Mouse (Mus musculus) midbrain, embryonic 13.5 days (tissue): ENCODE measurements around the gene Loxl3. TPM values are rescaled to one million over a fixed set of nuclear protein-coding genes. Genes with fewer than 3 reads are reported as not detected.
A peak's percentile ranks its signal among the peaks of the same experiment; 100 is the strongest.

Experiments
- ATAC-seq: fragments of 200-750 bp; cut with Nextera tagmentation; 2 replicates; pipeline ENCODE4 v1.8.0; 2017; ENCODE audit warnings: mild to moderate bottlenecking, moderate TSS enrichment, moderate library complexity
- H3K27ac ChIP-seq: fragments of 300-500 bp; sonication (generic); 2 replicates; pipeline ENCODE4 v1.5.1; 2015; ENCODE audit warnings: inconsistent platforms, mild to moderate bottlenecking, moderate library complexity
- H3K27me3 ChIP-seq: fragments of 300-500 bp; sonication (generic); 2 replicates; pipeline ENCODE4 v1.6.1; 2015; ENCODE audit warnings: mild to moderate bottlenecking, inconsistent platforms
- H3K36me3 ChIP-seq: fragments of 300-500 bp; sonication (generic); 2 replicates; pipeline ENCODE4 v1.6.1; 2015; ENCODE audit warnings: mild to moderate bottlenecking, inconsistent platforms
- H3K4me1 ChIP-seq: fragments of 300-500 bp; sonication (generic); replicated peaks from 2 replicates; pipeline ENCODE4 v1.6.1; 2015; ENCODE audit warnings: inconsistent platforms
- H3K4me2 ChIP-seq: fragments of 300-500 bp; sonication (generic); replicated peaks from 2 replicates; pipeline ENCODE4 v1.6.1; 2015; ENCODE audit warnings: moderate library complexity, mild to moderate bottlenecking, inconsistent platforms
- H3K4me3 ChIP-seq: fragments of 300-500 bp; sonication (generic); replicated peaks from 2 replicates; pipeline ENCODE4 v1.5.1; 2015; ENCODE audit warnings: mild to moderate bottlenecking, inconsistent platforms
- H3K9ac ChIP-seq: fragments of 300-500 bp; sonication (generic); replicated peaks from 2 replicates; pipeline ENCODE4 v1.6.1; 2015; ENCODE audit warnings: mild to moderate bottlenecking, inconsistent platforms
- H3K9me3 ChIP-seq: fragments of 300-500 bp; sonication (generic); 2 replicates; pipeline ENCODE4 v1.6.1; 2016; ENCODE audit warnings: mild to moderate bottlenecking, inconsistent platforms
- WGBS: fragments of 180-500 bp; shearing (Covaris S2); methylation state at CpG from one replicate; pipeline ENCODE4 v1.1.7; 2015; 5-methylcytosine and 5-hydroxymethylcytosine counted together
- polyA plus RNA-seq: library from polyadenylated mRNA; unstranded; fragments of >200 nt; fragmentation: Nextera tagmentation; extraction: Ambion mirVana; gene quantifications from 2 replicates; pipeline ENCODE4 v1.2.1, GENCODE M21; 2015

The Loxl3 gene
- polyA plus RNA-seq, 1 experiment from 2014 or later: 6.2 TPM

DNA sequence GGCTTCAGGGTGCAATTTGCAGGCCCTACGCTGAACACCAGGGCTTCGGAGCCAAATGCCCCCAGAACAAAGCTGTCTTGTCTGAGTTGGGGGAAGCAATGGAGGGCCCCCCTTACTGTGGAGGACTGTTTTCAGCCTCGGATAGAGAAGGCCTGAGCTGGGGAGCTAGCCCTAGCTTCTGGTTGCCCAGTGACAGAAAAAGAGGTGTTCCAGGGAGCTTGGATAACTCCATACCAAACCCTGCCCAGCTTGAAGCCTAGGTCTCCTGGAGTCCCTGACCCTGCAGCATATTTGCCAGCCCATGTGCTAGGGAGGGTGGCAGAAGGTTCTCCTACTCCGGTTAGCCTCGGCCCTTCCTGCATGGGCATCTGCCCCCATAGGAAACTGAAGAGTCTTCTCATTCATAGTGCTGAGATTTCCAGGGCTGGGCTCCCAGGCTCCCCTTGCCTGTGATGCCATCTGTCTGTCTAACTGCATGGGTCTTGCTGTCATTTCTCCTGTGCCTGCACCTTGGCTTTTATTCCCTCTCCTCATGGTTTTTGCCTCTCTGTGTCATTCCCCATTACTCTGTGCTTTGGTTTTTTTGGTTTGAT lies 586 bp downstream of the Loxl3 start:
- no peak for ATAC-seq
- WGBS: 12% methylated on average over 5 of the region's 5 CpGs

DNA sequence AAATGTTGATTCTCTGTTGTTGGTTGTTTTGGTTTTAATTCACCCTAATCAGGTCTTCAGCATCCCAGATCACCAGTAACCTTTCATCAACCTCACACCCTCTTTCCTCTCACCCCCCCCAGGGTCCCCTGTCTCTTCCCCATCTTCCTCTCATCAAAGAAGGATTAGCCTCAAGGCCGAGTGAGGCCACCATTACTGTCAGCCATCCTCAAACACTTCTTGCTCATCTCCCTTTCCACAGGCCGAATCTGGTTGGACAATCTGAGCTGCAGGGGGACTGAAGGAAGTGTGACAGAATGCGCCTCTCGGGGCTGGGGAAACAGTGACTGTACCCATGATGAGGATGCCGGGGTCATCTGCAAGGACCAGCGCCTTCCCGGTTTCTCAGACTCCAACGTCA lies 3.2 kb downstream of the Loxl3 start:
- H3K27ac ChIP-seq: no peak overlapping the region
- no peaks in the 10 kb centered on the region for H3K36me3 ChIP-seq
- WGBS: 79% methylated on average over 8 of the region's 8 CpGs
- peaks cover 39% of the 10 kb centered on the region for H3K4me1 ChIP-seq
- no peak for ATAC-seq
- H3K4me2 ChIP-seq: no peak overlapping the region
- H3K4me3 ChIP-seq: no peak overlapping the region
- H3K27me3 ChIP-seq: peaks cover 36% of the 10 kb centered on the region
- H3K9me3 ChIP-seq: no peaks in the 10 kb centered on the region
- H3K9ac ChIP-seq: no peak overlapping the region

More for the DNA sequence above, 586 bp downstream of the Loxl3 start:
- no peak overlapping the region for H3K9ac ChIP-seq
- H3K4me1 ChIP-seq: peaks cover 42% of the 10 kb centered on the region
- peak overlapping the region; percentile 62 for H3K4me2 ChIP-seq
- peak overlapping the region; percentile 46 for H3K4me3 ChIP-seq
- no peaks in the 10 kb centered on the region for H3K36me3 ChIP-seq
- H3K27ac ChIP-seq: 0 out of 2 replicates have a peak overlapping the region, but pooled peaks have one; percentile 39
- no peaks in the 10 kb centered on the region for H3K9me3 ChIP-seq
- peaks cover 63% of the 10 kb centered on the region for H3K27me3 ChIP-seq

DNA sequence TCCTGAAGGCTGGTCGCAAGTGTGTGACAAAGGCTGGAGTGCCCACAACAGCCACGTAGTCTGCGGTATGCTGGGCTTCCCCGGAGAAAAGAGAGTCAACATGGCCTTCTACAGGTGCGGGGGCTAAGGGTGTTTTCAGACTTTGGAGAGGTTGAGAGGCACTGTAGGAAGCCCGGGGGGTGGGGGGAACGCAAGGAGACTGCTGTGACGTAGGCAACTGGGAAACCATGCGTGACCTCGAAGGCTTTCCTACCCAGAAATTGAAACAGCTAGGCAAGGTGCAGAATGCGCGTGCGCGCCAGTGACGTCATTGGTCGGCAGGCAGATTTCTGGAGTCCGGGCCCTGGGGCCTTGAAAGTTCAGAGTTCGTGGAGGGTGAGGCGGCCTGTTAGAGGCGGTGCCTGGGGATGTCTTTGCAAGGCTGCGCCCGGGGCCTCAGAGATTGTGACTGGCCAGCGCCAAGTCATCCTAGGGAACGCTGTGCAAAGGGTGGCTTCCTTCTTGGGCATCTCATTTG lies 4.6 kb downstream of the Loxl3 start:
- Histone ChIP-seq H3K4me2 (peak overlapping the region; percentile 59), H3K36me3 (no peaks in the 10 kb centered on the region), H3K27me3 (peaks cover 28% of the 10 kb centered on the region), H3K27ac (no peak overlapping the region), H3K4me1 (peaks cover 25% of the 10 kb centered on the region), H3K9me3 (no peaks in the 10 kb centered on the region), H3K4me3 (peak overlapping the region; percentile 30), H3K9ac (peak overlapping the region; percentile 15; the same call in 1 of the 2 replicates)
- ATAC-seq: peak; percentile 66
- 10% methylated on average over 24 of the region's 24 CpGs for WGBS

DNA sequence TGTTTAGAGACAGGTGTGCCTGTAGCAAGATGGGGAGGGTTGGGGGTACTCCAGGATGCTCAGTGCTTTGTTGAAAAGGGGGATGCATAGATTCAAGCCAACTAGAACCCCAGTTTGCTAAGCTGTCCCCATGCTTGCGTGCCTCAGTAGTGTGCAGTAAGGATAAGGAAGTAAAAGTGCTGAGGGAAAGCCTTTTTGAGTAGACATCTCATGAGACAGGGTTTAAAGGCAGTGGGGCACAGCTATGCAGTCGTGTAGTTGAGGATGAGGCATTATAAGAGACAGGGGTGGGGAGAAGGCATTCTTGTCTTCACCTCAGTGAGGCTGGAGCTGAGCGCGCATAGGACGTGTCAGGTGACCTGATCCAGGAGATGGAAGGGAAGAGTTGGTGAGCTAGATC lies 6.6 kb downstream of the Loxl3 start:
- ATAC-seq: no peak
- Histone ChIP-seq H3K36me3 (no peaks in the 10 kb centered on the region), H3K9me3 (no peaks in the 10 kb centered on the region), H3K4me1 (peaks cover 10% of the 10 kb centered on the region), H3K9ac (no peak overlapping the region), H3K4me2 (no peak overlapping the region), H3K27me3 (peaks cover 14% of the 10 kb centered on the region), H3K4me3 (no peak overlapping the region), H3K27ac (no peak overlapping the region)
- whole genome bisulfite sequencing: 80% methylated on average over 5 of the region's 5 CpGs

DNA sequence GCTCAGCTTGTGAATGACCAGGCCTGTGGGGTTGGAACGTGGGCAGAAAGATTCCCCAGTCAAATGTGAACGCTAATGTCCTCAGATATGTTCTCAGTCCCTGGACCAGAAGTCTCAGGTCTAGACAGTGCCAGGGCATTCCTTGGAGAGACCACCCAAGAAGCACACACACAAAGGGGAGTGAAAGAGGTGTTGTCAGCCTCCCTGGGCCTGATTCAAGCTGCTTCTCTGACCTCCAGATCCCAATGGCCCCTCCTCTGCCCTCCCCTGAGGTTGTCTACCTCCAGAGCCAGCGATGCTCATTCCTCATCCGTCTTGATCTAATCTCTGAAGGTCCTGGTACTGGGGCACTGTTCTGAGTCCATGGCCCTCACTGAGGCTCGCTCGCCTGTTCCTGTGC lies 9.6 kb downstream of the Loxl3 start:
- 60% methylated on average over 6 of the region's 6 CpGs for WGBS

DNA sequence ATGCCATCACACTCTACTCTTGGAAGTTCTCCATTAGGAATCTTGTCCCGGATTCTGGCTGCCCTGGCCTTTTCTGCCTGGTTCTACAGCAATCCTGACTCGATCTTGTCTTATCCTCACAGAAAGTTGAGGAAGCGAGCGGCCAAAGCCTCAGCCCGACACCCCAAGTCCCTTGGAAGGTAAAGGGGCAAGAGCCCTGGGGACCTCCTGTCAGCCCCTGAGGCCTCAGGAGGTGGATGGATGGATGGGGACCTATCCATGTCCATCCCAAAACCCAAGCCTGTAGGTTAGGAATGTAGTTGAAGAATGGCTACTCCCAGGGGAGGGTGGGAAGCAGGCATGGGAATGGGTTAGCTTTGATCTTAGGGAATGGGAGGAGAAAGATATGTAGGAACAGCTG lies 10.0 kb downstream of the Loxl3 start:
- H3K4me3 ChIP-seq: no peak overlapping the region
- no peak overlapping the region for H3K4me2 ChIP-seq
- no peaks in the 10 kb centered on the region for H3K4me1 ChIP-seq
- no peaks in the 10 kb centered on the region for H3K9me3 ChIP-seq
- no peak overlapping the region for H3K27ac ChIP-seq
- no peak overlapping the region for H3K9ac ChIP-seq
- H3K27me3 ChIP-seq: no peaks in the 10 kb centered on the region; the same call in 1 of the 2 replicates
- no peaks in the 10 kb centered on the region for H3K36me3 ChIP-seq
- WGBS: 92% methylated on average over 5 of the region's 5 CpGs
- ATAC-seq: no peak

More for the DNA sequence above, 9.6 kb downstream of the Loxl3 start:
- no peak overlapping the region for H3K9ac ChIP-seq
- H3K4me3 ChIP-seq: no peak overlapping the region
- H3K4me1 ChIP-seq: peaks cover 4% of the 10 kb centered on the region
- no peak for ATAC-seq
- no peaks in the 10 kb centered on the region for H3K9me3 ChIP-seq
- no peak overlapping the region for H3K4me2 ChIP-seq
- no peaks in the 10 kb centered on the region; the same call in 1 of the 2 replicates for H3K27me3 ChIP-seq
- no peaks in the 10 kb centered on the region for H3K36me3 ChIP-seq
- no peak overlapping the region for H3K27ac ChIP-seq

DNA sequence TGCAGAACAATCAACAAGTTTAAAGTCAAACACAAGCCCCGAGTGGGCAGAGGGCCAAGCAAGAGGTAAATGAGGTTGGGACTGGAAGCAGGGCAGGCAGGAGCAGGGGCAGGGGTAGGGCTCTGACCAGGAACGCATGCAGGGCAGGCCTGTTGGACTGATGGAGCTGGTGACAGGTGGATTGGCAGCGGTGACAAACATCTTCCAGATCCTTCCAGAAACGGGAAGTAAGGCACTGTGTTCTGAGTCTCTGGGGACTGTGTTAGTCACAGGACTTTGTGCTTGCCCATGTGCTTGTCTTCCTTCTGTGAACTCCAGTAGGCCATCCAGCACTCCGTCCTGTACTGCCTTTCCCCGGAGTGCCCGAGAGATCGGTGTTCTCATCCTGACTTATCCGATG lies 10.8 kb downstream of the Loxl3 start:
- no peaks in the 10 kb centered on the region for H3K4me1 ChIP-seq
- no peak for ATAC-seq
- no peaks in the 10 kb centered on the region for H3K36me3 ChIP-seq
- no peaks in the 10 kb centered on the region for H3K9me3 ChIP-seq
- H3K27me3 ChIP-seq: no peaks in the 10 kb centered on the region; the same call in 1 of the 2 replicates
- no peak overlapping the region for H3K4me3 ChIP-seq
- no peak overlapping the region for H3K9ac ChIP-seq
- H3K4me2 ChIP-seq: no peak overlapping the region
- WGBS: 84% methylated on average over 9 of the region's 9 CpGs
- no peak overlapping the region for H3K27ac ChIP-seq

DNA sequence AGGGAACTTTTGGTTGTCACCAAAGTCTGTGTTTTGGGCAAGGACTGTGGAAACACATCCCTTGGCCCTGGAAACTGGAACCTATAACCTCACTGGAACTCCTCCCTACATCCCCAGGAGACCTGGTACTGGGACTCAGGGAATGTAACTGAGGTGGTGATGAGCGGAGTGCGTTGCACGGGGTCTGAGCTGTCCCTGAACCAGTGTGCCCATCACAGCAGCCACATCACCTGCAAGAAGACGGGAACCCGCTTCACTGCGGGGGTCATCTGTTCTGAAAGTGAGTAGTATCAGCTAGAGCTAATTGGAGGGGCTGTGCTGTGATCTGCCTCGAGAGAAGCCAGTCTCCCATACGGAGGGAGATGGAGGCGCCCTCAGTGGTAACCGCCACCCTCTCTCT lies 15.4 kb downstream of the Loxl3 start:
- WGBS: 80% methylated on average over 10 of the region's 10 CpGs
- Histone ChIP-seq H3K4me2 (no peak overlapping the region), H3K27me3 (no peaks in the 10 kb centered on the region), H3K4me1 (peaks cover 15% of the 10 kb centered on the region), H3K9ac (no peak overlapping the region), H3K27ac (no peak overlapping the region), H3K4me3 (no peak overlapping the region), H3K36me3 (peaks cover 13% of the 10 kb centered on the region), H3K9me3 (no peaks in the 10 kb centered on the region)
- no peak for ATAC-seq

DNA sequence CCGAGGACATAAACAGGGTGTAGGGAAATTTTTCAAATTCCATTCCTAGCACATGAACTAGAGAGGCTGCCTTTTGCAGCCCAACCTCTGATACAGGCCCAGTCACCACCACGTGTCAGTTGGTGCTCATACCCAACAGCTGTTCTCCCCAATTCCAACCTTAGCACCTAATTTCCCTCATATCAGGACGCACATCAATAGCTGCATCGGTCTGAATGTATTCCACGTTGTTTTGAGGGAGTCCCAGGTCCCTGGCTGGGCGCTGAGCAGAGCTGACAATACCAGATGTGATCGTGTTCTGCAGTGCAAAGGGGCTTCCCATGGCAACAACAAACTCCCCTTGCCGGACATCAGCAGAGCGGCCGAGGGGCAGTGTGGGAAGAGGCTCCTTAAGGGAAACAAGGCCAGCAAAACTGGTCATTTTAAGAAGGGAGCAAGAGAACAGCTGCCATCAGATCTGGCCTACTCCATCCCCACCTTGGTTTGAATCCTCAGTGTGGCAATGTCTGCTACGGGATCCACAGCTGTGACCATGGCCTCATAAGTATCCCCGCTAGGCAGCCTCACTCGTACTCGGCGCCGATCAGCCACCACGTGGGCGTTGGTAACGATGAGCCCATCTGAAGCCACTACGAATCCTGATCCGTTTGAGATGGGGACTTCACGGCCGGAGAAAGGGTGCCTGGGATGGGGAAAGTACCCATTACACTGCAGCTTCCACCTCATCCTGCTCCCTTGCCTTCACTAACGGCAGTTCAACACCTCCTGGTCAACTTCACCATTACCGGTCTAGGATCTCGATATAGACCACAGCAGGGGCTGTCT lies 19.4 kb downstream of the Loxl3 start:
- peaks cover 29% of the 10 kb centered on the region for H3K4me1 ChIP-seq
- H3K9ac ChIP-seq: peak overlapping the region; percentile 93
- no peaks in the 10 kb centered on the region; the same call in 1 of the 2 replicates for H3K27me3 ChIP-seq
- H3K36me3 ChIP-seq: peaks cover 30% of the 10 kb centered on the region
- 3% methylated on average over 26 of the region's 26 CpGs for WGBS
- no peaks in the 10 kb centered on the region for H3K9me3 ChIP-seq
- peak overlapping the region; percentile 79 for H3K4me2 ChIP-seq
- peak; percentile 3; the same call in 1 of the 2 replicates for ATAC-seq
- peak overlapping the region; percentile 89 for H3K27ac ChIP-seq
- peak overlapping the region; percentile 99 for H3K4me3 ChIP-seq

DNA sequence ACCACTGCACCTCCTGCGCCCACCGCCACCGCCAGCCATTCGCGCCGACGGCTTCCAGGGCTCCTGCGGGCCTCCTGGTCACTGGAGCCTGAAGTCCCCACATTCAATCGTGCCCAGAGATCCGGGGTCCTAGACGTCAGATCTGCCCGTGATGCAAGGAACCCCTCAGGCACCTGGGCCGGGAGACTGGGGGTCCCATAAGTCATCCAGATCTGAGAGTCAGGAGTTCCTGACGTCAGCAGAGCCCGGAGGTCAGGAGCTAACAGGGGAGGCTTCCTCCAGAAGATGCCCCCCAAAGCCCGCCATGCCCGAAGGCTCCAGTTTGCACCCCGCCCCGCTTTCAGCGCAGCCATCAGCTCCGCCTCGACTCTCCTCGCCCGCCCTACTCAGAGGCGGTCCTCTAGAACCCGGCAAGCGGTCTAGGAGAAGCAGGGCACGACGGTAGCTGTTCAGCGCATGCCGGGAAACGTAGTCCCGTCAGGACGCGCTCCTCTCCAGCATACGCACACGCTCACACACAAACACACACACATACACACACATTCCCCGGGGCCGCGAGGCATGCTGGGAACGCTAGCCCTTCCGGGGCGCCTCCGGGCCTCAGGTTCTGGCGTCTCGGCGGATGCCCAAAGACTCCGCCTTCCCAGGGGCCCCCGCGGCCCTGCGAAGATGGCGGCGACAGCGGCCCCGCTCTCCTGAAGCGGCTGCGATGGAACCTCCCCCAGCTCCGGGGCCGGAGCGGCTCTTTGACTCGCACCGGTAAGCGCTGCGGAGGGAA lies 20.3 kb downstream of the Loxl3 start, which contains the start of gene Aup1:
Aup1 (plus strand) TSS at position 448 of the 778 bp plus-strand sequence.
- Histone ChIP-seq H3K4me1 (peaks cover 29% of the 10 kb centered on the region), H3K4me3 (peak within 1 kb of the TSS; percentile 99), H3K27ac (peak within 1 kb of the TSS; percentile 89), H3K36me3 (peaks cover 30% of the 10 kb centered on the region), H3K4me2 (peak within 1 kb of the TSS; percentile 79), H3K27me3 (peaks cover 2% of the 10 kb centered on the region), H3K9me3 (no peaks in the 10 kb centered on the region), H3K9ac (peak within 1 kb of the TSS; percentile 93)
- WGBS: under 1% methylated on average over 64 of the region's 64 CpGs
- ATAC-seq: peak; percentile 99

DNA sequence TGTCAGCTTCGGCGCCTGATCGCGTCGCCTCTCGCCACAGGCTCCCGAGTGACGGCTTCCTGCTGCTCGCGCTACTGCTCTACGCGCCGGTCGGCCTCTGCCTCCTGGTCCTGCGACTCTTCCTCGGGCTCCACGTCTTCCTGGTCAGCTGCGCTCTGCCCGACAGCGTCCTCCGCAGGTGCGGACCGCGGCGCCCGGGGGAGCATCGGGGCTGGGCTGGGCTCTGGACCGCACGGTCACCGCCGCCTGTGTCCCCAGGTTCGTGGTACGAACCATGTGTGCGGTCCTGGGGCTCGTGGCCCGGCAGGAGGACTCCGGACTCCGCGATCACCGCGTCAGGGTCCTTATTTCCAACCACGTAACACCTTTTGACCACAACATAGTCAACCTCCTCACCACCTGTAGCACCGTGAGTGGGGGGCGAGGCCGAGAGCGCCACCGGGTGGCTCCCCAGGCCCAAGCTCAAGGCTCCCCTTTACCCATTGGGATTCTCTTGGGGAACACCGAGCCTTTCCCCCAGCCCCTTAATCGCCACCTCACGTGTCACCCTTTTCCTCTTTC lies 21.0 kb downstream of the Loxl3 start, which contains the start of gene Htra2:
Htra2 (minus strand) TSS at position 403 of the 561 bp plus-strand sequence.
- Histone ChIP-seq H3K27me3 (peaks cover 7% of the 10 kb centered on the region), H3K4me2 (peak within 1 kb of the TSS; percentile 79), H3K36me3 (peaks cover 30% of the 10 kb centered on the region), H3K27ac (peak within 1 kb of the TSS; percentile 89), H3K4me3 (peak within 1 kb of the TSS; percentile 99), H3K9ac (peak within 1 kb of the TSS; percentile 93), H3K9me3 (no peaks in the 10 kb centered on the region), H3K4me1 (peaks cover 29% of the 10 kb centered on the region)
- 2% methylated on average over 50 of the region's 50 CpGs for WGBS
- ATAC-seq: peak; percentile 67; the same call in 1 of the 2 replicates
